Mouse (Mus musculus) ES-E14 (cell line): ENCODE measurements at regions not wholly inside any gene's neighbourhood (a gene's known extent, or its start where the extent isn't known, plus 50 kb on each side); places are given as distances from the start of the nearest gene placed in this dataset.

ENCODE experiments used
- HCFC1 ChIP-seq: IDR thresholded peaks from 2 replicates; pipeline ENCODE4 v1.6.1; 2012; ENCODE audit warnings: low read length, inconsistent platforms, borderline replicate concordance; ENCODE audit not compliant: insufficient read depth
- ZC3H11A ChIP-seq: IDR thresholded peaks from 2 replicates; pipeline ENCODE4 v1.6.1; 2012; ENCODE audit warnings: low read depth, mild to moderate bottlenecking, inconsistent platforms, low read length, borderline replicate concordance

GRCm38 (mm10) chr13:51951506-51952038 is 105.1 kb downstream of the Gadd45g start:
- TF ChIP-seq ZC3H11A (no peak), HCFC1 (no peak)
